Mouse (Mus musculus) cerebellum, adult 2 months (tissue): Measurements from ENCODE around the gene Tbc1d22a.

Experiments used
- CTCF ChIP-seq: fragments of 200-500 bp; IDR thresholded peaks from 2 replicates; pipeline ENCODE4 v1.5.1; 2011; ENCODE audit warnings: low read depth, mild to moderate bottlenecking, control low read depth, low read length, moderate library complexity, borderline replicate concordance; ENCODE audit not compliant: insufficient read depth
- POLR2A ChIP-seq: fragments of 200-500 bp; IDR thresholded peaks from 2 replicates; pipeline ENCODE4 v1.6.1; 2011; ENCODE audit warnings: low read length, control low read depth, borderline replicate concordance; ENCODE audit not compliant: insufficient read depth

DNA sequence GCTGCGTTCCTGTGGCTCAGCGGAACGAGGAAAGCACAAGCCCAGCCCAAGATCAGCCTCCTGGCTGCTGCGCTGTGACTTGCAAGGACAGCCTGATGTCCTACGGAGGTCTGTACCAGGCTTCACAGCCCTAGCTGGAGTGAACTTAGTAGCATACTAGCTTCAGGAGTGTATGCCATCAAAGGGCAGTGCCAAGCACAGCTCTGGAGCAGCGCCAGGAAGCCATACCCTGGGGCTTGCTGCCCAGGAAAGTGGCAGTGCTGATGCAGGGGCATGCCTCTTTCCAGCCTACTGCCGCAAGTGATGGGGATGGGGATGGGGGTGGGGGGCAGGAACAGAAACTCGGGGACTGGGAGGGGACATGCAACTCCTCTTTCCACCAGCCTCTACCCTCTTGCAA is 248.4 kb downstream of the Tbc1d22a start:
- TF ChIP-seq CTCF (no peak), POLR2A (no peak)
